Mouse (Mus musculus) thymus, adult 2 months (tissue): Measurements from ENCODE around the gene 4930590J08Rik.

Experiments
- CTCF ChIP-seq: fragments of 200-500 bp; IDR thresholded peaks from 2 replicates; pipeline ENCODE4 v1.5.1; 2012; ENCODE audit warnings: mild to moderate bottlenecking, control low read depth, low read length, moderate library complexity, borderline replicate concordance; ENCODE audit not compliant: control insufficient read depth, poor library complexity, insufficient read depth; ENCODE audit errors: extremely low read depth
- POLR2A ChIP-seq: fragments of 200-500 bp; IDR thresholded peaks from 2 replicates; pipeline ENCODE4 v1.6.1; 2012; ENCODE audit warnings: mild to moderate bottlenecking, low read length, control low read depth, moderate library complexity; ENCODE audit not compliant: control insufficient read depth, poor library complexity, insufficient read depth; ENCODE audit errors: extremely low read depth

DNA sequence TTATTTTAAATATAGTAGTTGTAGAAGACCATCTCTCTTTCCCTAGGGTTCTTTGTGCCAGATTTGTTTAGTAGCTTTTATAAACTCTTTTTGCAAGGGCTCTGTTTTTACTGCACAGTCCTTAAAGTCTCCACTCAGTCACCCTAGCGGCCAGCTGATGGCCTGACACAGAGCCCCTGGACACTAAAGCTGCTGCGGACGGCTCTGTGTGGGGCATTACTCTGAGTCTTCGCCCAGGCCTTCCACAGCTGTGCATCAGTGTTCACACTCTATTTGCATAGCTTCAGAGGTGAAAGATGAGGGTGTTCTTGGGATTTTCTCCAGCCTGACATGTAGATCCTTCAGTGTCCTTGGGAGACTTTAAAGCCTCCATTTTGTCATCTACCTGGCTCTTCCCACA lies 35.9 kb downstream of the 4930590J08Rik start:
- TF ChIP-seq CTCF (no peak), POLR2A (no peak)
